Mouse (Mus musculus): ENCODE measurements at regions not wholly inside any gene's neighbourhood (a gene's known extent, or its start where the extent isn't known, plus 50 kb on each side); places are given as distances from the start of the nearest gene placed in this dataset.

- no peak overlapping the region for H3K27ac ChIP-seq (ENCODE audit: insufficient read depth, low read depth, low read length, poor library complexity, severe bottlenecking)
These were observed 177.8 kb downstream of the Cand1 start for GRCm38 (mm10) chr10:119061958-119062599.

GRCm38 (mm10) chr10:119061349-119061850 lies 178.5 kb downstream of the Cand1 start:
- no peak overlapping the region for H3K27ac ChIP-seq (ENCODE audit: insufficient read depth, low read depth, low read length, poor library complexity, severe bottlenecking)
- no peaks in the 10 kb centered on the region for H3K36me3 ChIP-seq (ENCODE audit: control insufficient read depth, insufficient read depth, low read length, poor library complexity, severe bottlenecking)
- no peaks in the 10 kb centered on the region for H3K9me3 ChIP-seq (ENCODE audit: control insufficient read depth, insufficient read depth, low read depth, low read length)
- no peak overlapping the region for H3K4me3 ChIP-seq (ENCODE audit: insufficient read depth in 1 of 2, low read depth in 1 of 2, low read length in 2 of 2, poor library complexity in 1 of 2, severe bottlenecking in 1 of 2)
- in situ Hi-C loops (cut with MboI; ENCODE audit: low sequenced_read_pairs in 2 of 2, unreplicated experiment in 2 of 2) = loop anchor here in 1 of 2 experiments (10.0 kb wide), 1 partner anchor 113 kb away; no protein-coding TSS in a partner anchor
- no peak overlapping the region for H3K9ac ChIP-seq (ENCODE audit: insufficient read depth, low read depth, low read length, poor library complexity, severe bottlenecking)
- TF ChIP-seq HCFC1 (IDR thresholded peaks at IDR 0.05; ENCODE audit: borderline replicate concordance, insufficient read depth, low read length) = no peak
- TF ChIP-seq MAFK (IDR thresholded peaks at IDR 0.05; ENCODE audit: insufficient read depth, low read depth, low read length) = no peak
- TF ChIP-seq ZNF384 (IDR thresholded peaks at IDR 0.05; ENCODE audit: low read depth, low read length) = no peak
- H3K4me1 ChIP-seq (ENCODE audit: control insufficient read depth in 2 of 2, insufficient read depth in 2 of 2, low read length in 2 of 2, poor library complexity in 1 of 2) = no peaks in the 10 kb centered on the region
- DNase-seq (ENCODE audit: low read depth, low spot score) = no peak

More at GRCm38 (mm10) chr10:119061958-119062599, 177.8 kb downstream of the Cand1 start:
- no peak for TF ChIP-seq MAFK (IDR thresholded peaks at IDR 0.05; ENCODE audit: insufficient read depth, low read depth, low read length)
- TF ChIP-seq ZNF384 (IDR thresholded peaks at IDR 0.05; ENCODE audit: low read depth, low read length) = no peak
- TF ChIP-seq CHD2 (IDR thresholded peaks at IDR 0.05; ENCODE audit: low read depth, low read length) = no peak
- no peak for TF ChIP-seq HCFC1 (IDR thresholded peaks at IDR 0.05; ENCODE audit: borderline replicate concordance, insufficient read depth, low read length)
- TF ChIP-seq ZC3H11A (IDR thresholded peaks at IDR 0.05; ENCODE audit: borderline replicate concordance, low read depth, low read length) = no peak
- no peak for DNase-seq (ENCODE audit: low read depth, low spot score)
- Histone ChIP-seq H3K4me1 (ENCODE audit: control insufficient read depth in 2 of 2, insufficient read depth in 2 of 2, low read length in 2 of 2, poor library complexity in 1 of 2) (no peaks in the 10 kb centered on the region), H3K36me3 (ENCODE audit: control insufficient read depth, insufficient read depth, low read length, poor library complexity, severe bottlenecking) (no peaks in the 10 kb centered on the region), H3K4me3 (ENCODE audit: insufficient read depth in 1 of 2, low read depth in 1 of 2, low read length in 2 of 2, poor library complexity in 1 of 2, severe bottlenecking in 1 of 2) (no peak overlapping the region), H3K9ac (ENCODE audit: insufficient read depth, low read depth, low read length, poor library complexity, severe bottlenecking) (no peak overlapping the region), H3K9me3 (ENCODE audit: control insufficient read depth, insufficient read depth, low read depth, low read length) (no peaks in the 10 kb centered on the region)
- in situ Hi-C loops (cut with MboI; ENCODE audit: low sequenced_read_pairs in 2 of 2, unreplicated experiment in 2 of 2) = loop anchor here in 1 of 2 experiments (10.0 kb wide), 1 partner anchor 113 kb away; no protein-coding TSS in a partner anchor

- DNase-seq (ENCODE audit: low read depth, low spot score) = no peak
- no peak for TF ChIP-seq ZC3H11A (IDR thresholded peaks at IDR 0.05; ENCODE audit: borderline replicate concordance, low read depth, low read length)
- TF ChIP-seq MAFK (IDR thresholded peaks at IDR 0.05; ENCODE audit: insufficient read depth, low read depth, low read length) = no peak
- in situ Hi-C loops (cut with MboI; ENCODE audit: low sequenced_read_pairs in 2 of 2, unreplicated experiment in 2 of 2) = no loop called here
- Histone ChIP-seq H3K9ac (ENCODE audit: insufficient read depth, low read depth, low read length, poor library complexity, severe bottlenecking) (no peak overlapping the region), H3K9me3 (ENCODE audit: control insufficient read depth, insufficient read depth, low read depth, low read length) (no peaks in the 10 kb centered on the region), H3K27ac (ENCODE audit: insufficient read depth, low read depth, low read length, poor library complexity, severe bottlenecking) (no peak overlapping the region), H3K36me3 (ENCODE audit: control insufficient read depth, insufficient read depth, low read length, poor library complexity, severe bottlenecking) (no peaks in the 10 kb centered on the region), H3K4me3 (ENCODE audit: insufficient read depth in 1 of 2, low read depth in 1 of 2, low read length in 2 of 2, poor library complexity in 1 of 2, severe bottlenecking in 1 of 2) (no peak overlapping the region), H3K4me1 (ENCODE audit: control insufficient read depth in 2 of 2, insufficient read depth in 2 of 2, low read length in 2 of 2, poor library complexity in 1 of 2) (no peaks in the 10 kb centered on the region)
These were observed 181.3 kb downstream of the Cand1 start for GRCm38 (mm10) chr10:119058493-119059020.

GRCm38 (mm10) chr10:119055199-119055785 lies 184.6 kb downstream of the Cand1 start:
- TF ChIP-seq HCFC1 (IDR thresholded peaks at IDR 0.05; ENCODE audit: borderline replicate concordance, insufficient read depth, low read length) (no peak), ZC3H11A (IDR thresholded peaks at IDR 0.05; ENCODE audit: borderline replicate concordance, low read depth, low read length) (no peak), CHD2 (IDR thresholded peaks at IDR 0.05; ENCODE audit: low read depth, low read length) (no peak), ZNF384 (IDR thresholded peaks at IDR 0.05; ENCODE audit: low read depth, low read length) (no peak), MAFK (IDR thresholded peaks at IDR 0.05; ENCODE audit: insufficient read depth, low read depth, low read length) (no peak)
- Histone ChIP-seq H3K9me3 (ENCODE audit: control insufficient read depth, insufficient read depth, low read depth, low read length) (no peaks in the 10 kb centered on the region), H3K36me3 (ENCODE audit: control insufficient read depth, insufficient read depth, low read length, poor library complexity, severe bottlenecking) (no peaks in the 10 kb centered on the region), H3K9ac (ENCODE audit: insufficient read depth, low read depth, low read length, poor library complexity, severe bottlenecking) (no peak overlapping the region), H3K27ac (ENCODE audit: insufficient read depth, low read depth, low read length, poor library complexity, severe bottlenecking) (no peak overlapping the region), H3K4me1 (ENCODE audit: control insufficient read depth in 2 of 2, insufficient read depth in 2 of 2, low read length in 2 of 2, poor library complexity in 1 of 2) (no peaks in the 10 kb centered on the region), H3K4me3 (ENCODE audit: insufficient read depth in 1 of 2, low read depth in 1 of 2, low read length in 2 of 2, poor library complexity in 1 of 2, severe bottlenecking in 1 of 2) (no peak overlapping the region)
- in situ Hi-C loops (cut with MboI; ENCODE audit: low sequenced_read_pairs in 2 of 2, unreplicated experiment in 2 of 2) = no loop called here
- no peak for DNase-seq (ENCODE audit: low read depth, low spot score)

Measured in ES-E14 (cell line).